Mouse (Mus musculus): ENCODE results near the gene Il12b. TPM values are rescaled to one million over a fixed set of nuclear protein-coding genes. Genes with fewer than 3 reads are reported as not detected.
A peak's percentile ranks its signal among the peaks of the same experiment; 100 is the strongest.

Gene Il12b
- polyA plus RNA-seq, 1 experiment = not detected

GRCm38 (mm10) chr11:44393101-44393810 lies 6.6 kb upstream of the Il12b start:
- no peak for TF ChIP-seq POLR2A (IDR thresholded peaks at IDR 0.05; ENCODE audit: borderline replicate concordance, extremely low read depth, insufficient read depth, insufficient read length, poor library complexity, severe bottlenecking)
- TF ChIP-seq CTCF (IDR thresholded peaks at IDR 0.05; ENCODE audit: borderline replicate concordance, extremely low read depth, insufficient read depth, insufficient read length) = no peak
- no peak for DNase-seq (ENCODE audit: low read depth)

- DNase-seq (ENCODE audit: low read depth) = no peak
- TF ChIP-seq POLR2A (IDR thresholded peaks at IDR 0.05; ENCODE audit: borderline replicate concordance, extremely low read depth, insufficient read depth, insufficient read length, poor library complexity, severe bottlenecking) (no peak), CTCF (IDR thresholded peaks at IDR 0.05; ENCODE audit: borderline replicate concordance, extremely low read depth, insufficient read depth, insufficient read length) (no peak)
These were observed 4.5 kb upstream of the Il12b start for GRCm38 (mm10) chr11:44395401-44395800.

- no peak for DNase-seq (ENCODE audit: low read depth)
- no peak for TF ChIP-seq POLR2A (IDR thresholded peaks at IDR 0.05; ENCODE audit: borderline replicate concordance, extremely low read depth, insufficient read depth, insufficient read length, poor library complexity, severe bottlenecking)
- no peak for TF ChIP-seq CTCF (IDR thresholded peaks at IDR 0.05; ENCODE audit: borderline replicate concordance, extremely low read depth, insufficient read depth, insufficient read length)
These were observed 2.3 kb upstream of the Il12b start for GRCm38 (mm10) chr11:44397551-44397950.

- TF ChIP-seq POLR2A (IDR thresholded peaks at IDR 0.05; ENCODE audit: borderline replicate concordance, extremely low read depth, insufficient read depth, insufficient read length, poor library complexity, severe bottlenecking) = no peak
- TF ChIP-seq CTCF (IDR thresholded peaks at IDR 0.05; ENCODE audit: borderline replicate concordance, extremely low read depth, insufficient read depth, insufficient read length) = no peak
- DNase-seq (ENCODE audit: low read depth) = peak; percentile 27
These were observed 1.5 kb upstream of the Il12b start for GRCm38 (mm10) chr11:44398356-44398755.

- peak; percentile 88 for TF ChIP-seq CTCF (IDR thresholded peaks at IDR 0.05; ENCODE audit: borderline replicate concordance, extremely low read depth, insufficient read depth, insufficient read length)
- no peak for TF ChIP-seq POLR2A (IDR thresholded peaks at IDR 0.05; ENCODE audit: borderline replicate concordance, extremely low read depth, insufficient read depth, insufficient read length, poor library complexity, severe bottlenecking)
- DNase-seq (ENCODE audit: low read depth) = peak; percentile 81
These were observed 1.1 kb upstream of the Il12b start for GRCm38 (mm10) chr11:44398782-44399225.

GRCm38 (mm10) chr11:44401635-44402548 lies 2.0 kb downstream of the Il12b start:
- peak; percentile 93 for DNase-seq (ENCODE audit: low read depth)
- no peak for TF ChIP-seq CTCF (IDR thresholded peaks at IDR 0.05; ENCODE audit: borderline replicate concordance, extremely low read depth, insufficient read depth, insufficient read length)
- no peak for TF ChIP-seq POLR2A (IDR thresholded peaks at IDR 0.05; ENCODE audit: borderline replicate concordance, extremely low read depth, insufficient read depth, insufficient read length, poor library complexity, severe bottlenecking)

GRCm38 (mm10) chr11:44405113-44405512 lies 5.2 kb downstream of the Il12b start:
- TF ChIP-seq POLR2A (IDR thresholded peaks at IDR 0.05; ENCODE audit: borderline replicate concordance, extremely low read depth, insufficient read depth, insufficient read length, poor library complexity, severe bottlenecking) (no peak), CTCF (IDR thresholded peaks at IDR 0.05; ENCODE audit: borderline replicate concordance, extremely low read depth, insufficient read depth, insufficient read length) (no peak)
- no peak for DNase-seq (ENCODE audit: low read depth)

- TF ChIP-seq POLR2A (IDR thresholded peaks at IDR 0.05; ENCODE audit: borderline replicate concordance, extremely low read depth, insufficient read depth, insufficient read length, poor library complexity, severe bottlenecking) (no peak), CTCF (IDR thresholded peaks at IDR 0.05; ENCODE audit: borderline replicate concordance, extremely low read depth, insufficient read depth, insufficient read length) (no peak)
- peak; percentile 63 for DNase-seq (ENCODE audit: low read depth)
These were observed 6.1 kb downstream of the Il12b start for GRCm38 (mm10) chr11:44405961-44406360.

- TF ChIP-seq CTCF (IDR thresholded peaks at IDR 0.05; ENCODE audit: borderline replicate concordance, extremely low read depth, insufficient read depth, insufficient read length) = no peak
- no peak for TF ChIP-seq POLR2A (IDR thresholded peaks at IDR 0.05; ENCODE audit: borderline replicate concordance, extremely low read depth, insufficient read depth, insufficient read length, poor library complexity, severe bottlenecking)
These were observed 6.6 kb downstream of the Il12b start for GRCm38 (mm10) chr11:44406457-44406856.

GRCm38 (mm10) chr11:44408626-44409025 lies 8.8 kb downstream of the Il12b start:
- DNase-seq (ENCODE audit: low read depth) = no peak

More at GRCm38 (mm10) chr11:44406457-44406856, 6.6 kb downstream of the Il12b start:
- DNase-seq (ENCODE audit: low read depth) = no peak

GRCm38 (mm10) chr11:44410413-44410812 lies 10.6 kb downstream of the Il12b start:
- DNase-seq (ENCODE audit: low read depth) = no peak
- TF ChIP-seq CTCF (IDR thresholded peaks at IDR 0.05; ENCODE audit: borderline replicate concordance, extremely low read depth, insufficient read depth, insufficient read length) (no peak), POLR2A (IDR thresholded peaks at IDR 0.05; ENCODE audit: borderline replicate concordance, extremely low read depth, insufficient read depth, insufficient read length, poor library complexity, severe bottlenecking) (no peak)

More at GRCm38 (mm10) chr11:44408626-44409025, 8.8 kb downstream of the Il12b start:
- TF ChIP-seq POLR2A (IDR thresholded peaks at IDR 0.05; ENCODE audit: borderline replicate concordance, extremely low read depth, insufficient read depth, insufficient read length, poor library complexity, severe bottlenecking) (no peak), CTCF (IDR thresholded peaks at IDR 0.05; ENCODE audit: borderline replicate concordance, extremely low read depth, insufficient read depth, insufficient read length) (no peak)
